Mouse (Mus musculus) bone marrow, adult 2 months (tissue): Measurements from ENCODE around the gene Kifap3. TPM values are rescaled to one million over a fixed set of nuclear protein-coding genes. Genes with fewer than 3 reads are reported as not detected.

Experiments
- H3K27ac ChIP-seq: fragments of 200-500 bp; 2 replicates; pipeline ENCODE4 v1.5.1; 2012; ENCODE audit warnings: low read depth, mild to moderate bottlenecking, control low read depth, inconsistent platforms, low read length; ENCODE audit not compliant: control insufficient read depth, poor library complexity, insufficient read depth
- H3K4me1 ChIP-seq: fragments of 200-500 bp; 2 replicates; pipeline ENCODE4 v1.6.1; 2011; ENCODE audit warnings: low read length; ENCODE audit not compliant: control insufficient read depth, insufficient read depth
- H3K4me3 ChIP-seq: fragments of 200-500 bp; replicated peaks from 2 replicates; pipeline ENCODE3; 2011; ENCODE audit warnings: mild to moderate bottlenecking, low read depth, low read length, control low read depth; ENCODE audit not compliant: control insufficient read depth
- CTCF ChIP-seq: fragments of 200-500 bp; IDR thresholded peaks from 2 replicates; pipeline ENCODE4 v1.5.1; 2011; ENCODE audit warnings: low read length, control low read depth; ENCODE audit not compliant: control insufficient read depth, insufficient read depth
- POLR2A ChIP-seq: fragments of 200-500 bp; IDR thresholded peaks from 2 replicates; pipeline ENCODE4 v1.6.1; 2011; ENCODE audit warnings: low read depth, mild to moderate bottlenecking, control low read depth, low read length, borderline replicate concordance; ENCODE audit not compliant: control insufficient read depth
- WGBS: fragments of 180-500 bp; shearing (Covaris S2); methylation state at CpG from one replicate; pipeline ENCODE4 v1.1.7; 2018; 5-methylcytosine and 5-hydroxymethylcytosine counted together
- polyA plus RNA-seq: library from polyadenylated mRNA; stranded (reverse); fragments of >200 nt; gene quantifications from 2 replicates; pipeline ENCODE4 v1.2.4, GENCODE M21; 2011; ENCODE audit warnings: low replicate concordance; ENCODE audit not compliant: missing spikeins, insufficient read depth, insufficient read length

The Kifap3 gene
- polyA plus RNA-seq, 1 experiment, result 4.5 TPM

GRCm38 (mm10) chr1:163930458-163930794, 151.0 kb downstream of the Kifap3 start:
- TF ChIP-seq POLR2A (no peak), CTCF (no peak)

GRCm38 (mm10) chr1:163931801-163932200, 152.4 kb downstream of the Kifap3 start:
- 76% methylated on average over 8 of the region's 8 CpGs for WGBS
- no peak overlapping the region for H3K4me3 ChIP-seq
- no peak overlapping the region for H3K27ac ChIP-seq

More at GRCm38 (mm10) chr1:163930458-163930794, 151.0 kb downstream of the Kifap3 start:
- Histone ChIP-seq H3K4me1 (no peaks in the 10 kb centered on the region; the same call in 1 of the 2 replicates), H3K4me3 (peak overlapping the region; percentile 100), H3K27ac (peak overlapping the region; percentile 84; the same call in 1 of the 2 replicates)
- under 1% methylated on average over 12 of the region's 12 CpGs for WGBS

GRCm38 (mm10) chr1:163934591-163934990, 155.2 kb downstream of the Kifap3 start:
- TF ChIP-seq CTCF (no peak), POLR2A (no peak)
- no peaks in the 10 kb centered on the region; the same call in 1 of the 2 replicates for H3K4me1 ChIP-seq
- no peak overlapping the region for H3K4me3 ChIP-seq
- WGBS, result 81% methylated on average over 2 of the region's 2 CpGs
- H3K27ac ChIP-seq, result no peak overlapping the region

More at GRCm38 (mm10) chr1:163931801-163932200, 152.4 kb downstream of the Kifap3 start:
- no peaks in the 10 kb centered on the region; the same call in 1 of the 2 replicates for H3K4me1 ChIP-seq
- TF ChIP-seq POLR2A (no peak), CTCF (no peak)

- Histone ChIP-seq H3K4me3 (no peak overlapping the region), H3K4me1 (no peaks in the 10 kb centered on the region), H3K27ac (no peak overlapping the region)
- 87% methylated on average over 6 of the region's 6 CpGs for WGBS
- TF ChIP-seq CTCF, result no peak
Measured at GRCm38 (mm10) chr1:163942056-163942455, 162.7 kb downstream of the Kifap3 start.

GRCm38 (mm10) chr1:163953396-163953795, 174.0 kb downstream of the Kifap3 start:
- whole genome bisulfite sequencing, result 81% methylated on average over 2 of the region's 2 CpGs
- no peak overlapping the region for H3K4me3 ChIP-seq
- H3K27ac ChIP-seq, result no peak overlapping the region
- H3K4me1 ChIP-seq, result no peaks in the 10 kb centered on the region
- TF ChIP-seq CTCF (no peak), POLR2A (no peak)

- Histone ChIP-seq H3K4me1 (no peaks in the 10 kb centered on the region), H3K4me3 (no peak overlapping the region), H3K27ac (no peak overlapping the region)
- WGBS, result 84% methylated on average over 3 of the region's 3 CpGs
- TF ChIP-seq CTCF (no peak), POLR2A (no peak)
Measured at GRCm38 (mm10) chr1:163958036-163958435, 178.7 kb downstream of the Kifap3 start.

- WGBS, result 24% methylated on average over 10 of the region's 10 CpGs
- TF ChIP-seq POLR2A (no peak), CTCF (no peak)
- Histone ChIP-seq H3K4me1 (peaks cover 2% of the 10 kb centered on the region), H3K27ac (no peak overlapping the region), H3K4me3 (no peak overlapping the region)
Measured at GRCm38 (mm10) chr1:163964008-163964689, 184.8 kb downstream of the Kifap3 start.

Other genes starting within 250 kb of the Kifap3 start
- not detected in 2 replicates for gene Mettl11b, start 54.4 kb upstream of the Kifap3 start, polyA plus RNA-seq
- 6.9 and 8.0 TPM in 2 replicates for gene Scyl3, start 149.5 kb downstream of the Kifap3 start, polyA plus RNA-seq
- 4.1 and 10.7 TPM in 2 replicates for gene BC055324, start 215.2 kb downstream of the Kifap3 start, polyA plus RNA-seq
- gene Mettl18, start 215.3 kb downstream of the Kifap3 start, polyA plus RNA-seq, result 5.0 and 11.1 TPM in 2 replicates